In genomic region chr17:44632292-44632691, GRCm38 (mm10) we compare ENCODE assay signal across 19 mouse cellular contexts.
DNase-seq lines count a peak whose midpoint lies in the region; ATAC-seq and TF ChIP-seq lines count a peak whose summit lies in the region.
"Had no signal": no experiment of that assay in that cellular context is flagged by ENCODE, and none has a peak within 500 bp of the region (broad histone marks: within the 10 kb centered on the region; RNA-seq: fewer than 3 reads in every experiment).

No protein-coding gene starts in this region.

- no peak overlapping the region for H3K4me3 ChIP-seq in MEL (ENCODE audit: control insufficient read depth in 1 of 2, insufficient read depth in 1 of 2, low read depth in 2 of 2, low read length in 2 of 2)
- H3K4me3 ChIP-seq in cortical plate, adult 2 months (ENCODE audit: insufficient read depth, low read length) = no peak overlapping the region
- H3K4me3 ChIP-seq: embryonic facial prominence, embryonic 12.5 days; forebrain, embryonic 13.5 days; heart, adult 2 months; heart, embryonic 15.5 days; hindbrain, embryonic 10.5 days had no signal

- no peak overlapping the region for H3K27ac ChIP-seq in MEL (ENCODE audit: control insufficient read depth, low read depth, low read length)
- H3K27ac ChIP-seq in cortical plate, adult 2 months (ENCODE audit: insufficient read depth, low read length) = peak overlapping the region; percentile 59; the same call in 1 of the 2 replicates
- H3K27ac ChIP-seq: embryonic facial prominence, embryonic 12.5 days; forebrain, embryonic 13.5 days; heart, adult 2 months; heart, embryonic 15.5 days; hindbrain, embryonic 10.5 days; hindbrain, embryonic 14.5 days had no signal

- H3K27me3 ChIP-seq in MEL (ENCODE audit: control insufficient read depth in 1 of 2, insufficient read depth in 2 of 2, low read length in 2 of 2) = no peaks in the 10 kb centered on the region; a peak in 1 of 4 replicates
- H3K27me3 ChIP-seq: CH12.LX; embryonic facial prominence, embryonic 12.5 days; forebrain, embryonic 13.5 days; heart, embryonic 15.5 days had no signal

- peaks cover 0 to 6% of the 10 kb centered on the region in 2 experiments; a peak in 2 of 4 replicates for H3K36me3 ChIP-seq in MEL (ENCODE audit: control insufficient read depth in 1 of 2, insufficient read depth in 2 of 2, low read length in 2 of 2)
- H3K36me3 ChIP-seq: heart, embryonic 15.5 days; hindbrain, embryonic 10.5 days had no signal

- TF ChIP-seq CTCF in MEL (IDR thresholded peaks at IDR 0.05 in 2 of 3, conservative IDR thresholded peaks at IDR 0.05 in 1 of 3; ENCODE audit: control insufficient read depth in 1 of 3, insufficient read depth in 1 of 3, low read depth in 2 of 3, low read length in 3 of 3, poor library complexity in 1 of 3, severe bottlenecking in 1 of 3) = no peak
- no peak for TF ChIP-seq CTCF in cortical plate, adult 2 months (IDR thresholded peaks at IDR 0.05; ENCODE audit: extremely low read depth, insufficient read depth, low read length)

- DNase-seq in heart, adult 11 months = peak; percentile 63
- no peak for DNase-seq in heart, postnatal 4 days
- DNase-seq in MEL (ENCODE audit: low read depth, low spot score) = peak; percentile 23
- DNase-seq in spleen, postnatal 14 days (ENCODE audit: low spot score in 2 of 2) = no peak
- DNase-seq: adrenal gland, adult 2 months; adrenal gland, postnatal 25 days; cerebellum, adult 18-20 months; cerebellum, postnatal 10 days; gastrocnemius, postnatal 10 days; heart, adult 2 months; heart, postnatal 14 days had no signal

- no peak overlapping the region for H3K9ac ChIP-seq in MEL (ENCODE audit: control insufficient read depth, low read depth, low read length, poor library complexity, severe bottlenecking)
- H3K9ac ChIP-seq: embryonic facial prominence, embryonic 12.5 days; forebrain, embryonic 13.5 days; heart, embryonic 15.5 days; hindbrain, embryonic 14.5 days had no signal

- no peak for TF ChIP-seq POLR2A in MEL (IDR thresholded peaks at IDR 0.05; ENCODE audit: control insufficient read depth in 1 of 2, insufficient read depth in 1 of 2, low read depth in 1 of 2, low read length in 2 of 2, poor library complexity in 1 of 2)
- TF ChIP-seq POLR2A in cortical plate, adult 2 months (IDR thresholded peaks at IDR 0.05; ENCODE audit: extremely low read depth, insufficient read depth, low read length) = no peak

- H3K79me2 ChIP-seq in MEL (ENCODE audit: control insufficient read depth, insufficient read depth, low read length, poor library complexity) = no peaks in the 10 kb centered on the region

- peaks cover 0 to 6% of the 10 kb centered on the region in 2 experiments; a peak in 2 of 4 replicates for H3K4me1 ChIP-seq in MEL (ENCODE audit: control insufficient read depth in 1 of 2, insufficient read depth in 2 of 2, low read length in 2 of 2)
- peaks cover 6% of the 10 kb centered on the region for H3K4me1 ChIP-seq in cortical plate, adult 2 months (ENCODE audit: control insufficient read depth, insufficient read depth, low read length)
- H3K4me1 ChIP-seq: embryonic facial prominence, embryonic 12.5 days; hindbrain, embryonic 10.5 days had no signal

- H3K9me3 ChIP-seq in MEL (replicated peaks; ENCODE audit: insufficient read depth, low read length) = no peaks in the 10 kb centered on the region
- H3K9me3 ChIP-seq: embryonic facial prominence, embryonic 12.5 days; forebrain, embryonic 13.5 days; heart, embryonic 15.5 days; hindbrain, embryonic 10.5 days had no signal

- TF ChIP-seq EP300 in MEL (IDR thresholded peaks at IDR 0.05; ENCODE audit: low read depth in 1 of 2, low read length in 2 of 2) = no peak

- ATAC-seq in megakaryocyte-erythroid progenitor cell, adult 5-6 weeks (replicated peaks; ENCODE audit: low FRiP score, low TSS enrichment, poor library complexity, severe bottlenecking) = peak; percentile 70
- ATAC-seq: forebrain, embryonic 13.5 days had no signal

- no peak for TF ChIP-seq RAD21 in MEL (IDR thresholded peaks at IDR 0.05; ENCODE audit: low read depth, low read length)

TF ChIP-seq in MEL, 35 proteins besides CTCF, POLR2A, EP300 and RAD21:
- TF ChIP-seq GATA1 (IDR thresholded peaks at IDR 0.05; ENCODE audit: low read depth, low read length) (0 out of 2 replicates have a peak, but pooled peaks have one; percentile 21), SMC3 (IDR thresholded peaks at IDR 0.05; ENCODE audit: low read depth, low read length) (peak; percentile 18; the same call in 1 of the 2 replicates), ETS1 (IDR thresholded peaks at IDR 0.05; ENCODE audit: low read depth, low read length) (0 out of 2 replicates have a peak, but pooled peaks have one; percentile 13), JUND (IDR thresholded peaks at IDR 0.05; ENCODE audit: low read depth, low read length) (no peak)

Comparison
In these comparisons a context has a peak if more than half of its experiments do, and no peak if none do; other contexts are left out.
1. DNase-seq: peak in heart, adult 11 months (single experiment) and MEL (single experiment); none in heart, postnatal 4 days (single experiment) and spleen, postnatal 14 days (0 of 2).